Mouse (Mus musculus) intestine, embryonic 14.5 days (tissue): ENCODE data around the gene Fars2. TPM values are rescaled to one million over a fixed set of nuclear protein-coding genes. Genes with fewer than 3 reads are reported as not detected.
A peak's percentile ranks its signal among the peaks of the same experiment; 100 is the strongest.

Experiments
- ATAC-seq: fragments of 200-750 bp; cut with Nextera tagmentation; replicated peaks from 2 replicates; pipeline ENCODE4 v1.8.0; 2017; ENCODE audit warnings: low read depth, moderate number of reproducible peaks, moderate TSS enrichment, moderate library complexity; ENCODE audit not compliant: low FRiP score, low TSS enrichment
- DNase-seq: peaks from one replicate; pipeline ENCODE4 v3.0.0-alpha.2; 2018; ENCODE audit warnings: low spot score
- H3K27ac ChIP-seq: fragments of 300-500 bp; sonication (generic); 2 replicates; pipeline ENCODE4 v1.5.1; 2014; ENCODE audit warnings: low read depth, mild to moderate bottlenecking, control low read depth
- H3K27me3 ChIP-seq: fragments of 300-500 bp; sonication (generic); replicated peaks from 2 replicates; pipeline ENCODE4 v1.6.1; 2014; ENCODE audit warnings: low read length, control low read depth; ENCODE audit not compliant: control insufficient read depth, insufficient read depth
- H3K36me3 ChIP-seq: fragments of 300-500 bp; sonication (generic); 2 replicates; pipeline ENCODE4 v1.6.1; 2014; ENCODE audit warnings: low read length, control low read depth; ENCODE audit not compliant: control insufficient read depth, insufficient read depth
- H3K4me1 ChIP-seq: fragments of 300-500 bp; sonication (generic); replicated peaks from 2 replicates; pipeline ENCODE4 v1.6.1; 2014; ENCODE audit warnings: low read length, control low read depth, mixed read lengths; ENCODE audit not compliant: control insufficient read depth, insufficient read depth
- H3K4me2 ChIP-seq: fragments of 300-500 bp; sonication (generic); 2 replicates; pipeline ENCODE4 v1.6.1; 2014; ENCODE audit warnings: low read length
- H3K4me3 ChIP-seq: fragments of 300-500 bp; sonication (generic); 2 replicates; pipeline ENCODE4 v1.5.1; 2014; ENCODE audit warnings: low read depth, low read length, control low read depth, mixed read lengths
- H3K9ac ChIP-seq: fragments of 300-500 bp; sonication (generic); 2 replicates; pipeline ENCODE4 v1.6.1; 2014; ENCODE audit warnings: mild to moderate bottlenecking, low read length
- H3K9me3 ChIP-seq: fragments of 300-500 bp; sonication (generic); 2 replicates; pipeline ENCODE4 v1.6.1; 2016; ENCODE audit warnings: low read length, control low read depth; ENCODE audit not compliant: control insufficient read depth
- WGBS: fragments of 180-500 bp; shearing (Covaris S2); extraction: QIAGEN DNeasy Blood & Tissue Kit; methylation state at CpG from one replicate; pipeline ENCODE4 v1.1.7; 2014; 5-methylcytosine and 5-hydroxymethylcytosine counted together
- polyA plus RNA-seq: library from polyadenylated mRNA; unstranded; fragments of >200 nt; fragmentation: Nextera tagmentation; extraction: Ambion mirVana; gene quantifications from 2 replicates; pipeline ENCODE4 v1.2.1, GENCODE M21; 2014

The Fars2 gene
- polyA plus RNA-seq, 1 experiment from 2014 or later, result 37.6 TPM

DNA sequence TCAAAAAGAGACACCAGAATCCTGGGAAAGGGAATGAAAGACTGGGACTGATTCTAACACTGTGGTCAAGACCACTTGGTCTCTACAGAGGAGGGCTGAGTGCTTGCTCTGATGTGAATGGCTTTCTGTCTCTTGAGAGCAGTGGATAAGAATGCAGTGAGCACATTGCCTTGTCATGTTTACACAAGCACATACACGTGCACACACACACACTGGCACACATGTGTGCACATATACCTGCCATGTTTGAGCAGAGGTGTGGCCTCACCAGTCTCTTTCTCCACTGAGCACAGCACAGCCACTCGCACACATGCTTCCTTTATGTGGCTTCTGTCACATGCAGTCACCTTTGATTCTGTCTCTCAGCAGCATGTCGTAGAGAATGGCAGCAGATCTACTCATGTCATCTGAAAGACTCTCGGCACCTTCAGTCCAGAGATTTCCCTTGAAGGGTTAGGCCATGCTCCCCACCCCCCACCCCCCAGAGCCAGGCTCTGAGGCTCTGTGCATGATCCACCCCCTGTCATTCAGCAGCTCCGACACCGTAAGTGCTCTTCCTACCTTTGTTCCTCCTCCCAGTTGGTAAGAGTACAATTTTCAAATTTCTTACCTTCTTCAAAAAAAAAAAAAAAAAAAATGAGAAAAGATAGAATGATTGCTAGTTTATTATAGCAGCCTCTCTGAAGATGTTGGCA lies 313.4 kb downstream of the Fars2 start:
- Histone ChIP-seq H3K36me3 (no peaks in the 10 kb centered on the region), H3K4me3 (no peak overlapping the region), H3K4me1 (peaks cover 5% of the 10 kb centered on the region; the same call in 1 of the 2 replicates), H3K9me3 (no peaks in the 10 kb centered on the region), H3K9ac (no peak overlapping the region), H3K27ac (no peak overlapping the region), H3K27me3 (no peaks in the 10 kb centered on the region), H3K4me2 (no peak overlapping the region)
- ATAC-seq (0 out of 2 replicates have a peak, but pooled peaks have one; percentile 32), DNase-seq (no peak)
- 57% methylated on average over 6 of the region's 6 CpGs for whole genome bisulfite sequencing

DNA sequence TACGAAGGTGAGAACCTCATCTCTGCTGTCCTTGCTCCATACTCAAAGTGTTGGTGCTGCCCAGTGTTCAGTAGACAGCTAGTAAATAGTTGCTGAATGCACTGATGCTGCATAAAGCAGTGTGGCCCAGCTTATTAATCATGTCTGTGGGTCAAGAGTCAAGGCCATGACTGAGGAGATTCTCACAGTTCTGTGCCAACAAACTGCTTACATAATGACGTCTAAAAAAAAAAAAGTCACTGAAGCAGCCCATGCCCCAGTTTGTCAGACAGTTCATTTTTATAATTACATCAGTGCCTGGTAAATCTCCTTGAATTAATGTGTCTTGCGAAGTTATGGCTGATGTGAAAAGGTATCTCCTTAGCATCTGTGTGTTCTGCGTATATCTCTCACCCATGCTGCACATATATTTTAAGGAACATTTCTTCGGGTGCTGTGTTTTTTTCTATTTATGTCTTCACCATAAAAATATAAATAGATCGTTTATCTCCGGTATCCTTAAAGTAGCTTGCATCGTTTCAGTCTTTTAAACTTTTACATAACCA lies 314.8 kb downstream of the Fars2 start:
- no peak overlapping the region for H3K4me3 ChIP-seq
- no peak overlapping the region for H3K9ac ChIP-seq
- DNase-seq (no peak), ATAC-seq (no peak)
- peaks cover 5% of the 10 kb centered on the region; the same call in 1 of the 2 replicates for H3K4me1 ChIP-seq
- H3K9me3 ChIP-seq, result no peaks in the 10 kb centered on the region
- no peak overlapping the region for H3K27ac ChIP-seq
- H3K27me3 ChIP-seq, result no peaks in the 10 kb centered on the region
- WGBS, result 61% methylated on average over 8 of the region's 8 CpGs
- no peak overlapping the region for H3K4me2 ChIP-seq
- no peaks in the 10 kb centered on the region for H3K36me3 ChIP-seq

DNA sequence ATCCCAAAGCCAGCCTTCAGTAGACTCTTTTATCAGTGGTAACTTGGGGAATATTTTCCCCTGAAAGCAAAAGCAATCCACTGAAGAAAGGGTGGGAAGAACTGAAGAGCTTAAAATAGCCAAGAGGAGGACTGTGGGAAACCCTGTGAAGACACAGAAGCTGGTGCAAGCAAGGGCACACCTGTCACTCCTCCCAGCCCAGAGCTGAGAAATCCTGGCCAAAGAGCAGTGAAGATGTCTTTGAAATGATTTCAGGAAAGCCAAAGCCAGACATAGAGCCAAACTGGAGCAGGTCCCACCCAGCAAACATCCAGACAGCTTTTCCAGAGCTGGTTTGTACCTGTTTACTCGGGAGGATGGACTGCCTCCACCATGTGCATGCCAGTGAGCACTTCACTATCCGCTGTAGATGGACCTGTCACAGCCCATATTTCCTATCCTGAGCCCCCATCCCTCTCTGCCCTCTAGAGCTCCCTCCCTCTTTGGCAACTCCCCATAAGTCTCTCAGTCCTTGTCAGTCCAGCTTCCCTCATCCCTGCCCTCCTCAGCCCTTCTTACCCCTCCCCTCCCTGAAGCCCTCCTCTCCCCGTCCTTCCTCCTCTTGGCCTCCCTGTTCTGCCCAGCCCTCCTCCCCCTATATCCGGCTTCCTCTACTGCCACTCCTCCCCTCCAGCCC lies 327.7 kb downstream of the Fars2 start:
- H3K27me3 ChIP-seq, result no peaks in the 10 kb centered on the region
- no peak for ATAC-seq

DNA sequence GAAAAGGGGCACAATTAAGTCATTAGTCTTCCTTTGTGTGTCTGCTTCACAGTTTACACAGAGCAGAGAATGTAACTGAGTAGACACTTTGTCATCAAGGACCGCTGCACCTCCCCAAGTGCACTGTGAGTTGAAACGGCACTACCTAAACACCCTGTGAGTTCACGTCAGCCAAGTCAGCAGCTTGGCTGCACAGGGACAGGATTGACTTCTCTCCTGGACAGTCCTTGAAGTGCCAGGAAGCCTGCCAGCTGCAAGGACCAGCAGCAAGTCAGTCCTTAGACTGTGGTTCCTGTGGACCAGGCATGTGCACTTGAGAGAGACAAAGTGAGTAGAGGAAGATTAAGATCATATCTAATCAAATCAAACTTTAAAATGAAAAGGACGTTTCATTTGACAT lies 330.7 kb downstream of the Fars2 start:
- Histone ChIP-seq H3K9ac (no peak overlapping the region), H3K4me2 (no peak overlapping the region), H3K9me3 (no peaks in the 10 kb centered on the region), H3K27ac (no peak overlapping the region), H3K4me3 (no peak overlapping the region), H3K36me3 (no peaks in the 10 kb centered on the region), H3K27me3 (no peaks in the 10 kb centered on the region), H3K4me1 (no peaks in the 10 kb centered on the region)
- no peak for ATAC-seq
- 43% methylated on average over 4 of the region's 4 CpGs for WGBS
- no peak for DNase-seq

More for the DNA sequence above, 327.7 kb downstream of the Fars2 start:
- 53% methylated on average over 4 of the region's 4 CpGs for WGBS
- no peak overlapping the region for H3K27ac ChIP-seq
- no peaks in the 10 kb centered on the region for H3K36me3 ChIP-seq
- no peaks in the 10 kb centered on the region for H3K9me3 ChIP-seq
- no peak for DNase-seq
- H3K4me3 ChIP-seq, result no peak overlapping the region
- no peak overlapping the region for H3K4me2 ChIP-seq
- H3K4me1 ChIP-seq, result no peaks in the 10 kb centered on the region
- no peak overlapping the region for H3K9ac ChIP-seq

DNA sequence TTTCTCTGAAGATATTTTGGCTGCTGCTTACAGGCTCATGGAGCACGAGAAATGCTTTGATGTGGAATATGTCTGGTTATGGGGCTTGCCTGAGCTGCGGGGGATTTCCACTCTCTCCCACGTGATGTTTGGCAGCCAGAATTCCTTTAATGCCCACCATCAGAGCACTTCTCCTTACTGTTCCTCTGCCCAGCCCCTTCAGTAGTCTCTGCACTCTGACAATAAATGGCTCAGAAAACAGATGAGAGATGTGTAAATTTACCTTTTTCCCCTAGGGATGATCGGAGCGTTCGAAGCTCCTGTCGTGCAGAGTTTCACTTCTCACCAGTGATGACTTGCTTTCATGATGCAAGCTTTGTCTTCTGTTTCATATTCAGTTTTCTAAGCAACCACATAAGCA lies 331.4 kb downstream of the Fars2 start:
- WGBS, result 70% methylated on average over 7 of the region's 7 CpGs
- H3K4me3 ChIP-seq, result no peak overlapping the region
- H3K36me3 ChIP-seq, result no peaks in the 10 kb centered on the region
- H3K4me1 ChIP-seq, result no peaks in the 10 kb centered on the region
- H3K9me3 ChIP-seq, result no peaks in the 10 kb centered on the region
- DNase-seq, result no peak
- H3K4me2 ChIP-seq, result no peak overlapping the region
- no peak overlapping the region for H3K9ac ChIP-seq
- no peak for ATAC-seq
- H3K27me3 ChIP-seq, result no peaks in the 10 kb centered on the region
- no peak overlapping the region for H3K27ac ChIP-seq

DNA sequence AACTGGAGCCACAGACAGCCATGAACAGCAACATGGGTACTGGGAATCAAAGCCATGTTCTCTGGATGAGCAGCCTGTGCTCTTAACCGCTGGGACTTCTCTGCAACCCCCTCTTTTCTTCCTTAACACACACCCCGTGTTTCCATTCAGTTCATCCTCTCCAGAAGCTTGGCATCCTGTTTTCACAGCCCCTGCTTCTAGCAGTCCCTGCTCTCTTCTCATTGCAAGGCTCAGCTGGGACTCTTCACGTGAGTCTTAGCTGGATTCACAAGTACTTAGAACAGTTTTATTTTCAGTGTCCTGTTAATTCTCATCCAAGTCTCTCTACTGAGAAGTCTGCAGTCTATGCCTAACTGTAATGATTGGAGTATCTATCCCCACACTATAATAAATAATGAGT lies 334.2 kb downstream of the Fars2 start:
- Histone ChIP-seq H3K4me3 (no peak overlapping the region), H3K9ac (no peak overlapping the region), H3K4me2 (no peak overlapping the region), H3K27ac (no peak overlapping the region), H3K36me3 (no peaks in the 10 kb centered on the region), H3K4me1 (no peaks in the 10 kb centered on the region), H3K27me3 (no peaks in the 10 kb centered on the region), H3K9me3 (no peaks in the 10 kb centered on the region)
- DNase-seq (no peak), ATAC-seq (no peak)
- WGBS, result 54% methylated on average over 3 of the region's 3 CpGs

DNA sequence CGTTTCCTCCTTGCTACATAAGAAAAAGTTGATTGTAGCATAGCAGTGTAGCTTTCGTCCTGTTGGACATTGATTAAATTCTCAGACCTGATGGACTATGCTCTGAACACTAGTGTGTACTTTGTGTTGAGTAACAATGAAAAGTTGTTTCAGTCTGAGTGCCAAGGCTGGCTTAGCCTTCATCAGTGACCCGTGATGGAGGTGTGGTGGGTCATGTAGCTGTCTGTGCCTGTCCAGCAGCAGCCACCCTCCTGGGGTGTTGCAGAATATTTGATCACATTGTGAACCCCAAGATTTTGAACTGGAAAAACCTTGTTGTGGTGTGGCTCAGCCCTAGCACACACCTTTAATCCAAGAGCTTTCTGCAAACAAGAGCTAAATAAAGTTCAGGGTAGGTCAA lies 343.3 kb downstream of the Fars2 start:
- WGBS, result 55% methylated on average over 3 of the region's 3 CpGs
- ATAC-seq, result no peak

DNA sequence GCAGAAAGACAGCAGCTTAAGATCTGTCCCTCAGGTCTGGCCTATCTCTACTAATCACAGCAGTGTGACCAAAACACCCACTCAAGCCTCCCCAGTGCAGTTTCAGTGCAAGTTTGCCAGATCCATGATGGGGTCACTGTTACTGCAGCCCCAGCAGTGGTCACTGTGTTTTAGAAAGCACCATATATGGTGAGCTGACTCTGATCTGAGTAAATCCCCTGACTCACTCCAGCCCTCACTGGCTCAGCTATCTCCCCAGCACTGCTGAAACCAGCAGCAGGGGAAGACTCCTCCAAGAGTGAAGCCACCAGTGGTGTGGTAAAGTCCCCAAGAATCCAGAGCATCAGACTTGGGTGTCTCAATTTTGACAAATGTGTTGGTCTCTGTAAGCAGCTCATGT lies 346.5 kb downstream of the Fars2 start:
- no peak overlapping the region for H3K9ac ChIP-seq
- DNase-seq, result no peak
- no peak for ATAC-seq
- no peaks in the 10 kb centered on the region for H3K9me3 ChIP-seq
- H3K4me2 ChIP-seq, result no peak overlapping the region
- no peak overlapping the region for H3K4me3 ChIP-seq
- no peaks in the 10 kb centered on the region for H3K36me3 ChIP-seq
- no peaks in the 10 kb centered on the region for H3K27me3 ChIP-seq
- H3K27ac ChIP-seq, result no peak overlapping the region
- no peaks in the 10 kb centered on the region for H3K4me1 ChIP-seq

More for the DNA sequence above, 343.3 kb downstream of the Fars2 start:
- no peak for DNase-seq
- H3K9me3 ChIP-seq, result no peaks in the 10 kb centered on the region
- no peak overlapping the region for H3K4me3 ChIP-seq
- H3K4me1 ChIP-seq, result no peaks in the 10 kb centered on the region
- no peak overlapping the region for H3K4me2 ChIP-seq
- no peak overlapping the region for H3K9ac ChIP-seq
- H3K27me3 ChIP-seq, result no peaks in the 10 kb centered on the region
- H3K36me3 ChIP-seq, result no peaks in the 10 kb centered on the region
- no peak overlapping the region for H3K27ac ChIP-seq
